Mouse (Mus musculus): ENCODE measurements around the gene 4930415O20Rik.

The 4930415O20Rik gene

GRCm38 (mm10) chr15:98570873-98571538 is at the start of gene 4930415O20Rik, which contains the start of gene Ccnt1:
4930415O20Rik (plus strand) TSS chr15:98571004.
Ccnt1 (minus strand) TSS chr15:98570923.
- CTCF ChIA-PET = interaction anchor here (0.7 kb wide), 1 partner anchor 680 kb away, joined by 3 read pairs; no protein-coding TSS in a partner anchor

GRCm38 (mm10) chr15:98521245-98521644 is 49.6 kb upstream of the 4930415O20Rik start:
- CTCF ChIA-PET = no interaction called here

- CTCF ChIA-PET = no interaction called here
Measured at GRCm38 (mm10) chr15:98526057-98526456, 44.7 kb upstream of the 4930415O20Rik start.

GRCm38 (mm10) chr15:98527056-98527771 is 43.6 kb upstream of the 4930415O20Rik start:
- CTCF ChIA-PET = interaction anchor here (0.7 kb wide), 1 partner anchor 278 kb away, joined by 11 read pairs; no protein-coding TSS in a partner anchor

GRCm38 (mm10) chr15:98528066-98528563 is 42.7 kb upstream of the 4930415O20Rik start:
- CTCF ChIA-PET = interaction anchor here (0.7 kb wide), 1 partner anchor 10 kb away, joined by 3 read pairs; no protein-coding TSS in a partner anchor

GRCm38 (mm10) chr15:98532281-98532680 is 38.5 kb upstream of the 4930415O20Rik start:
- CTCF ChIA-PET = no interaction called here

GRCm38 (mm10) chr15:98533035-98533531 is 37.7 kb upstream of the 4930415O20Rik start:
- CTCF ChIA-PET = no interaction called here

GRCm38 (mm10) chr15:98533881-98534627 is 36.8 kb upstream of the 4930415O20Rik start, which contains the start of gene Kansl2:
Kansl2 (minus strand) TSS chr15:98534264.
- CTCF ChIA-PET = interaction anchor here (0.5 to 0.6 kb wide), 2 partner anchors 36 to 84 kb away, joined by 4 to 15 read pairs; no protein-coding TSS in a partner anchor

GRCm38 (mm10) chr15:98535921-98536320 is 34.9 kb upstream of the 4930415O20Rik start:
- CTCF ChIA-PET = interaction anchor here (0.7 kb wide), 1 partner anchor 1224 kb away, joined by 4 read pairs; no protein-coding TSS in a partner anchor

GRCm38 (mm10) chr15:98536828-98537510 is 33.8 kb upstream of the 4930415O20Rik start:
- CTCF ChIA-PET = interaction anchor here (1.2 kb wide), 1 partner anchor 20 kb away, joined by 3 read pairs; no protein-coding TSS in a partner anchor

- CTCF ChIA-PET = interaction anchor here (0.6 kb wide), 1 partner anchor 27 kb away, joined by 8 read pairs; no protein-coding TSS in a partner anchor
Measured at GRCm38 (mm10) chr15:98537923-98538322, 32.9 kb upstream of the 4930415O20Rik start.

- CTCF ChIA-PET = no interaction called here
Measured at GRCm38 (mm10) chr15:98541064-98541463, 29.7 kb upstream of the 4930415O20Rik start.

- CTCF ChIA-PET = interaction anchor here (0.6 kb wide), 1 partner anchor 318 kb away, joined by 3 read pairs; no protein-coding TSS in a partner anchor
Measured at GRCm38 (mm10) chr15:98543341-98543740, 27.5 kb upstream of the 4930415O20Rik start.

GRCm38 (mm10) chr15:98545151-98545550 is 25.7 kb upstream of the 4930415O20Rik start:
- CTCF ChIA-PET = no interaction called here

GRCm38 (mm10) chr15:98546843-98547242 is 24.0 kb upstream of the 4930415O20Rik start:
- CTCF ChIA-PET = no interaction called here

- CTCF ChIA-PET = interaction anchor here (0.6 kb wide), 1 partner anchor 84 kb away, joined by 4 read pairs; no protein-coding TSS in a partner anchor
Measured at GRCm38 (mm10) chr15:98552758-98553157, 18.0 kb upstream of the 4930415O20Rik start.

- CTCF ChIA-PET = no interaction called here
Measured at GRCm38 (mm10) chr15:98555881-98556280, 14.9 kb upstream of the 4930415O20Rik start.

- CTCF ChIA-PET = no interaction called here
Measured at GRCm38 (mm10) chr15:98557186-98557585, 13.6 kb upstream of the 4930415O20Rik start.

- CTCF ChIA-PET = interaction anchor here (0.6 to 1.0 kb wide), 2 partner anchors 56 to 1158 kb away, joined by 3 read pairs; partner anchors contain the start of gene Cox14
Measured at GRCm38 (mm10) chr15:98566973-98567277, 3.9 kb upstream of the 4930415O20Rik start.

Data from spleen, embryonic (tissue).